Mouse (Mus musculus): ENCODE measurements at regions not wholly inside any gene's neighbourhood (a gene's known extent, or its start where the extent isn't known, plus 50 kb on each side); places are given as distances from the start of the nearest gene placed in this dataset.

GRCm38 (mm10) chr11:71897551-71897950 lies 139.8 kb downstream of the Aipl1 start:
- H3K4me3 ChIP-seq (ENCODE audit: low read depth, low read length): no peak overlapping the region
- DNase-seq (ENCODE audit: low spot score): no peak
- no peak for ATAC-seq (ENCODE audit: extremely low read depth, insufficient number of reproducible peaks, low FRiP score, poor library complexity, severe bottlenecking)
- peaks cover 78% of the 10 kb centered on the region for H3K9me3 ChIP-seq (replicated peaks)
- TF ChIP-seq GATA1 (IDR thresholded peaks at IDR 0.05; ENCODE audit: borderline replicate concordance, low read length): no peak
- no peak for TF ChIP-seq POLR2AphosphoS5 (IDR thresholded peaks at IDR 0.05; ENCODE audit: insufficient replicate concordance, low read depth, low read length)
- no peak for TF ChIP-seq CTCF (IDR thresholded peaks at IDR 0.05; ENCODE audit: low read depth, low read length)
- no peak for TF ChIP-seq TAL1 (conservative IDR thresholded peaks at IDR 0.05; ENCODE audit: low read depth, low read length)
- TF ChIP-seq GATA2 (IDR thresholded peaks at IDR 0.05; ENCODE audit: borderline replicate concordance, low read depth, low read length): no peak
- no peaks in the 10 kb centered on the region for H3K4me1 ChIP-seq (ENCODE audit: insufficient read depth, low read depth, low read length)
- H3K27me3 ChIP-seq (ENCODE audit: insufficient read depth, low read length): no peaks in the 10 kb centered on the region
- H3K36me3 ChIP-seq (replicated peaks): no peaks in the 10 kb centered on the region

GRCm38 (mm10) chr11:71897141-71897540 lies 140.2 kb downstream of the Aipl1 start:
- DNase-seq (ENCODE audit: low spot score) (no peak), ATAC-seq (ENCODE audit: extremely low read depth, insufficient number of reproducible peaks, low FRiP score, poor library complexity, severe bottlenecking) (no peak)
- Histone ChIP-seq H3K9me3 (replicated peaks) (peaks cover 76% of the 10 kb centered on the region), H3K4me3 (ENCODE audit: low read depth, low read length) (no peak overlapping the region), H3K36me3 (replicated peaks) (no peaks in the 10 kb centered on the region), H3K4me1 (ENCODE audit: insufficient read depth, low read depth, low read length) (no peaks in the 10 kb centered on the region), H3K27me3 (ENCODE audit: insufficient read depth, low read length) (no peaks in the 10 kb centered on the region)
- TF ChIP-seq GATA1 (IDR thresholded peaks at IDR 0.05; ENCODE audit: borderline replicate concordance, low read length): no peak
- TF ChIP-seq CTCF (IDR thresholded peaks at IDR 0.05; ENCODE audit: low read depth, low read length): no peak
- no peak for TF ChIP-seq POLR2AphosphoS5 (IDR thresholded peaks at IDR 0.05; ENCODE audit: insufficient replicate concordance, low read depth, low read length)
- no peak for TF ChIP-seq GATA2 (IDR thresholded peaks at IDR 0.05; ENCODE audit: borderline replicate concordance, low read depth, low read length)
- no peak for TF ChIP-seq TAL1 (conservative IDR thresholded peaks at IDR 0.05; ENCODE audit: low read depth, low read length)

- H3K27me3 ChIP-seq (ENCODE audit: insufficient read depth, low read length): no peaks in the 10 kb centered on the region
- H3K9me3 ChIP-seq (replicated peaks): peaks cover 78% of the 10 kb centered on the region
- H3K4me1 ChIP-seq (ENCODE audit: insufficient read depth, low read depth, low read length): no peaks in the 10 kb centered on the region
- DNase-seq (ENCODE audit: low spot score) (no peak), ATAC-seq (ENCODE audit: extremely low read depth, insufficient number of reproducible peaks, low FRiP score, poor library complexity, severe bottlenecking) (no peak)
- H3K36me3 ChIP-seq (replicated peaks): no peaks in the 10 kb centered on the region
- TF ChIP-seq CTCF (IDR thresholded peaks at IDR 0.05; ENCODE audit: low read depth, low read length) (no peak), GATA2 (IDR thresholded peaks at IDR 0.05; ENCODE audit: borderline replicate concordance, low read depth, low read length) (no peak), POLR2AphosphoS5 (IDR thresholded peaks at IDR 0.05; ENCODE audit: insufficient replicate concordance, low read depth, low read length) (no peak), TAL1 (conservative IDR thresholded peaks at IDR 0.05; ENCODE audit: low read depth, low read length) (no peak), GATA1 (IDR thresholded peaks at IDR 0.05; ENCODE audit: borderline replicate concordance, low read length) (no peak)
- H3K4me3 ChIP-seq (ENCODE audit: low read depth, low read length): no peak overlapping the region
Measured at GRCm38 (mm10) chr11:71891181-71891580, 141.5 kb downstream of the Wscd1 start.

GRCm38 (mm10) chr11:71889161-71889560 lies 139.4 kb downstream of the Wscd1 start:
- Histone ChIP-seq H3K9me3 (replicated peaks) (peaks cover 70% of the 10 kb centered on the region), H3K4me1 (ENCODE audit: insufficient read depth, low read depth, low read length) (no peaks in the 10 kb centered on the region), H3K4me3 (ENCODE audit: low read depth, low read length) (no peak overlapping the region), H3K27me3 (ENCODE audit: insufficient read depth, low read length) (no peaks in the 10 kb centered on the region), H3K36me3 (replicated peaks) (no peaks in the 10 kb centered on the region)
- no peak for DNase-seq (ENCODE audit: low spot score)
- TF ChIP-seq TAL1 (conservative IDR thresholded peaks at IDR 0.05; ENCODE audit: low read depth, low read length) (no peak), GATA2 (IDR thresholded peaks at IDR 0.05; ENCODE audit: borderline replicate concordance, low read depth, low read length) (no peak)
- ATAC-seq (ENCODE audit: extremely low read depth, insufficient number of reproducible peaks, low FRiP score, poor library complexity, severe bottlenecking): no peak

GRCm38 (mm10) chr11:71887211-71887610 lies 137.5 kb downstream of the Wscd1 start:
- Histone ChIP-seq H3K9me3 (replicated peaks) (peaks cover 62% of the 10 kb centered on the region), H3K27me3 (ENCODE audit: insufficient read depth, low read length) (no peaks in the 10 kb centered on the region)

GRCm38 (mm10) chr11:71886771-71887170 lies 137.1 kb downstream of the Wscd1 start:
- no peaks in the 10 kb centered on the region for H3K4me1 ChIP-seq (ENCODE audit: insufficient read depth, low read depth, low read length)
- H3K4me3 ChIP-seq (ENCODE audit: low read depth, low read length): no peak overlapping the region
- DNase-seq (ENCODE audit: low spot score) (no peak), ATAC-seq (ENCODE audit: extremely low read depth, insufficient number of reproducible peaks, low FRiP score, poor library complexity, severe bottlenecking) (no peak)
- H3K9me3 ChIP-seq (replicated peaks): peaks cover 61% of the 10 kb centered on the region
- H3K36me3 ChIP-seq (replicated peaks): no peaks in the 10 kb centered on the region
- no peaks in the 10 kb centered on the region for H3K27me3 ChIP-seq (ENCODE audit: insufficient read depth, low read length)
- no peak for TF ChIP-seq CTCF (IDR thresholded peaks at IDR 0.05; ENCODE audit: low read depth, low read length)
- no peak for TF ChIP-seq TAL1 (conservative IDR thresholded peaks at IDR 0.05; ENCODE audit: low read depth, low read length)
- TF ChIP-seq GATA1 (IDR thresholded peaks at IDR 0.05; ENCODE audit: borderline replicate concordance, low read length): no peak
- no peak for TF ChIP-seq POLR2AphosphoS5 (IDR thresholded peaks at IDR 0.05; ENCODE audit: insufficient replicate concordance, low read depth, low read length)
- TF ChIP-seq GATA2 (IDR thresholded peaks at IDR 0.05; ENCODE audit: borderline replicate concordance, low read depth, low read length): no peak

More at GRCm38 (mm10) chr11:71887211-71887610, 137.5 kb downstream of the Wscd1 start:
- Histone ChIP-seq H3K36me3 (replicated peaks) (no peaks in the 10 kb centered on the region), H3K4me1 (ENCODE audit: insufficient read depth, low read depth, low read length) (no peaks in the 10 kb centered on the region), H3K4me3 (ENCODE audit: low read depth, low read length) (no peak overlapping the region)
- ATAC-seq (ENCODE audit: extremely low read depth, insufficient number of reproducible peaks, low FRiP score, poor library complexity, severe bottlenecking): no peak
- DNase-seq (ENCODE audit: low spot score): no peak
- TF ChIP-seq TAL1 (conservative IDR thresholded peaks at IDR 0.05; ENCODE audit: low read depth, low read length): no peak
- no peak for TF ChIP-seq GATA1 (IDR thresholded peaks at IDR 0.05; ENCODE audit: borderline replicate concordance, low read length)
- no peak for TF ChIP-seq GATA2 (IDR thresholded peaks at IDR 0.05; ENCODE audit: borderline replicate concordance, low read depth, low read length)
- no peak for TF ChIP-seq CTCF (IDR thresholded peaks at IDR 0.05; ENCODE audit: low read depth, low read length)
- TF ChIP-seq POLR2AphosphoS5 (IDR thresholded peaks at IDR 0.05; ENCODE audit: insufficient replicate concordance, low read depth, low read length): no peak

GRCm38 (mm10) chr11:71884861-71885260 lies 135.1 kb downstream of the Wscd1 start:
- H3K4me3 ChIP-seq (ENCODE audit: low read depth, low read length): no peak overlapping the region
- peaks cover 48% of the 10 kb centered on the region for H3K9me3 ChIP-seq (replicated peaks)
- no peaks in the 10 kb centered on the region for H3K4me1 ChIP-seq (ENCODE audit: insufficient read depth, low read depth, low read length)
- no peaks in the 10 kb centered on the region for H3K27me3 ChIP-seq (ENCODE audit: insufficient read depth, low read length)
- no peak for DNase-seq (ENCODE audit: low spot score)
- TF ChIP-seq GATA2 (IDR thresholded peaks at IDR 0.05; ENCODE audit: borderline replicate concordance, low read depth, low read length) (no peak), CTCF (IDR thresholded peaks at IDR 0.05; ENCODE audit: low read depth, low read length) (no peak), POLR2AphosphoS5 (IDR thresholded peaks at IDR 0.05; ENCODE audit: insufficient replicate concordance, low read depth, low read length) (no peak), TAL1 (conservative IDR thresholded peaks at IDR 0.05; ENCODE audit: low read depth, low read length) (no peak), GATA1 (IDR thresholded peaks at IDR 0.05; ENCODE audit: borderline replicate concordance, low read length) (no peak)
- ATAC-seq (ENCODE audit: extremely low read depth, insufficient number of reproducible peaks, low FRiP score, poor library complexity, severe bottlenecking): no peak
- no peaks in the 10 kb centered on the region for H3K36me3 ChIP-seq (replicated peaks)

Data from G1E (cell line).